Comparison of ENCODE assay signal across 8 mouse cellular contexts in genomic region chr7:65704818-65705242, GRCm38 (mm10). TPM values are rescaled to one million over a fixed set of nuclear protein-coding genes. Genes with fewer than 3 reads are reported as not detected.
A peak's percentile ranks its signal among the peaks of the same experiment; 100 is the strongest.
DNase-seq lines count a peak whose midpoint lies in the region; ATAC-seq and TF ChIP-seq lines count a peak whose summit lies in the region.

No protein-coding gene starts in this region.

- H3K9me3 ChIP-seq in ES-E14 (ENCODE audit: control insufficient read depth, insufficient read depth, low read depth, low read length) = no peaks in the 10 kb centered on the region
- no peaks in the 10 kb centered on the region for H3K9me3 ChIP-seq in forebrain, embryonic 12.5 days
- H3K9me3 ChIP-seq in heart, postnatal 0 days (replicated peaks; ENCODE audit: control insufficient read depth, low read length) = no peaks in the 10 kb centered on the region
- no peaks in the 10 kb centered on the region for H3K9me3 ChIP-seq in liver, embryonic 15.5 days (replicated peaks)
- H3K9me3 ChIP-seq in neural tube, embryonic 12.5 days = no peaks in the 10 kb centered on the region
- no peaks in the 10 kb centered on the region for H3K9me3 ChIP-seq in stomach, postnatal 0 days (ENCODE audit: control insufficient read depth, low read length)

- in situ Hi-C loops in ES-E14 (cut with MboI; ENCODE audit: low sequenced_read_pairs in 2 of 2, unreplicated experiment in 2 of 2) = no loop called here

- no peak for TF ChIP-seq EP300 in heart, postnatal 0 days (IDR thresholded peaks at IDR 0.05; ENCODE audit: low read depth)
- TF ChIP-seq EP300 in stomach, postnatal 0 days (optimal IDR thresholded peaks at IDR 0.05) = no peak

- peaks cover 5 to 6% of the 10 kb centered on the region in 2 experiments; a peak in 1 of 4 replicates for H3K4me1 ChIP-seq in ES-E14 (ENCODE audit: control insufficient read depth in 2 of 2, insufficient read depth in 2 of 2, low read length in 2 of 2, poor library complexity in 1 of 2)
- no peaks in the 10 kb centered on the region for H3K4me1 ChIP-seq in forebrain, embryonic 12.5 days
- H3K4me1 ChIP-seq in heart, postnatal 0 days (ENCODE audit: control insufficient read depth, insufficient read depth) = no peaks in the 10 kb centered on the region
- 0 out of 2 replicates have a peak, but pooled peaks cover 4% of the 10 kb centered on the region for H3K4me1 ChIP-seq in liver, embryonic 15.5 days (replicated peaks)
- no peaks in the 10 kb centered on the region for H3K4me1 ChIP-seq in neural tube, embryonic 12.5 days
- H3K4me1 ChIP-seq in stomach, postnatal 0 days (replicated peaks; ENCODE audit: control insufficient read depth, insufficient read depth) = no peaks in the 10 kb centered on the region

- H3K27me3 ChIP-seq in forebrain, embryonic 12.5 days = no peaks in the 10 kb centered on the region
- no peaks in the 10 kb centered on the region for H3K27me3 ChIP-seq in heart, postnatal 0 days (ENCODE audit: control insufficient read depth, insufficient read depth, low read length)
- no peaks in the 10 kb centered on the region for H3K27me3 ChIP-seq in liver, embryonic 15.5 days
- no peaks in the 10 kb centered on the region for H3K27me3 ChIP-seq in neural tube, embryonic 12.5 days (replicated peaks)
- no peaks in the 10 kb centered on the region for H3K27me3 ChIP-seq in stomach, postnatal 0 days (ENCODE audit: control insufficient read depth, insufficient read depth, low read length)

- peaks cover 8% of the 10 kb centered on the region for H3K36me3 ChIP-seq in ES-E14 (ENCODE audit: control insufficient read depth, insufficient read depth, low read length, poor library complexity, severe bottlenecking)
- H3K36me3 ChIP-seq in forebrain, embryonic 12.5 days (replicated peaks) = peaks cover 31% of the 10 kb centered on the region
- H3K36me3 ChIP-seq in heart, postnatal 0 days (replicated peaks; ENCODE audit: control insufficient read depth, insufficient read depth, low read length) = peaks cover 27% of the 10 kb centered on the region
- H3K36me3 ChIP-seq in liver, embryonic 15.5 days (replicated peaks) = peaks cover 24% of the 10 kb centered on the region
- H3K36me3 ChIP-seq in neural tube, embryonic 12.5 days = peaks cover 27% of the 10 kb centered on the region
- H3K36me3 ChIP-seq in stomach, postnatal 0 days (ENCODE audit: control insufficient read depth, insufficient read depth, low read length) = peaks cover 4% of the 10 kb centered on the region

- peak; percentile 61 for DNase-seq in ES-E14 (ENCODE audit: low read depth, low spot score)
- DNase-seq in heart, postnatal 0 days (ENCODE audit: low spot score) = peak; percentile 61
- peak; percentile 70 to 90 for DNase-seq in kidney, postnatal 36 days
- DNase-seq in stomach, postnatal 0 days (ENCODE audit: low spot score) = peak; percentile 86

- H3K9ac ChIP-seq in ES-E14 (ENCODE audit: insufficient read depth, low read depth, low read length, poor library complexity, severe bottlenecking) = no peak overlapping the region
- no peak overlapping the region for H3K9ac ChIP-seq in forebrain, embryonic 12.5 days
- no peak overlapping the region; the same call in 1 of the 2 replicates for H3K9ac ChIP-seq in heart, postnatal 0 days (replicated peaks; ENCODE audit: low read depth, low read length)
- H3K9ac ChIP-seq in liver, embryonic 15.5 days = peak overlapping the region; percentile 18; the same call in 1 of the 2 replicates
- no peak overlapping the region for H3K9ac ChIP-seq in neural tube, embryonic 12.5 days
- H3K9ac ChIP-seq in stomach, postnatal 0 days (ENCODE audit: low read length) = peak overlapping the region; percentile 28; the same call in 1 of the 2 replicates

- H3K4me3 ChIP-seq in ES-E14 (ENCODE audit: insufficient read depth in 1 of 2, low read depth in 1 of 2, low read length in 2 of 2, poor library complexity in 1 of 2, severe bottlenecking in 1 of 2) = no peak overlapping the region
- no peak overlapping the region for H3K4me3 ChIP-seq in forebrain, embryonic 12.5 days (replicated peaks)
- H3K4me3 ChIP-seq in heart, postnatal 0 days (ENCODE audit: low read depth, low read length) = peak overlapping the region; percentile 44
- peak overlapping the region; percentile 35 for H3K4me3 ChIP-seq in liver, embryonic 15.5 days (replicated peaks)
- no peak overlapping the region for H3K4me3 ChIP-seq in neural tube, embryonic 12.5 days
- H3K4me3 ChIP-seq in stomach, postnatal 0 days (ENCODE audit: low read depth, low read length) = peak overlapping the region; percentile 23

- no peak overlapping the region for H3K27ac ChIP-seq in ES-E14 (ENCODE audit: insufficient read depth, low read depth, low read length, poor library complexity, severe bottlenecking)
- H3K27ac ChIP-seq in forebrain, embryonic 12.5 days = no peak overlapping the region
- no peak overlapping the region for H3K27ac ChIP-seq in heart, postnatal 0 days (ENCODE audit: low read depth)
- H3K27ac ChIP-seq in liver, embryonic 15.5 days (replicated peaks) = no peak overlapping the region
- no peak overlapping the region for H3K27ac ChIP-seq in neural tube, embryonic 12.5 days
- no peak overlapping the region for H3K27ac ChIP-seq in stomach, postnatal 0 days (replicated peaks)

- peak; percentile 95 for TF ChIP-seq CTCF in heart, postnatal 0 days (IDR thresholded peaks at IDR 0.05; ENCODE audit: low read depth)
- TF ChIP-seq CTCF in stomach, postnatal 0 days (IDR thresholded peaks at IDR 0.05; ENCODE audit: low read depth) = peak; percentile 99

- WGBS in forebrain, embryonic 12.5 days = 13% methylated on average over 10 of the region's 10 CpGs
- whole genome bisulfite sequencing in heart, postnatal 0 days = 5% methylated on average over 10 of the region's 10 CpGs
- WGBS in liver, embryonic 15.5 days (ENCODE audit: insufficient replicate concordance) = 5% methylated on average over 10 of the region's 10 CpGs
- 21% methylated on average over 10 of the region's 10 CpGs for WGBS in neural tube, embryonic 12.5 days
- WGBS in stomach, postnatal 0 days = 8% methylated on average over 10 of the region's 10 CpGs

- 0 out of 2 replicates have a peak, but pooled peaks have one; percentile 49 for ATAC-seq in cerebellum, adult (ENCODE audit: insufficient number of reproducible peaks, low FRiP score, low TSS enrichment)
- ATAC-seq in forebrain, embryonic 12.5 days (ENCODE audit: low FRiP score) = peak; percentile 30; the same call in 1 of the 2 replicates
- peak; percentile 66 for ATAC-seq in heart, postnatal 0 days (ENCODE audit: insufficient read depth, low read depth)
- ATAC-seq in liver, embryonic 15.5 days (ENCODE audit: insufficient read depth) = no peak
- no peak for ATAC-seq in neural tube, embryonic 12.5 days (ENCODE audit: low FRiP score, low read depth)
- peak; percentile 77 for ATAC-seq in stomach, postnatal 0 days (ENCODE audit: low FRiP score, low TSS enrichment)

- peak overlapping the region; percentile 38 for H3K4me2 ChIP-seq in forebrain, embryonic 12.5 days
- peak overlapping the region; percentile 66 for H3K4me2 ChIP-seq in heart, postnatal 0 days (ENCODE audit: low read depth, low read length)
- H3K4me2 ChIP-seq in liver, embryonic 15.5 days = peak overlapping the region; percentile 50
- H3K4me2 ChIP-seq in neural tube, embryonic 12.5 days (replicated peaks) = peak overlapping the region; percentile 46
- peak overlapping the region; percentile 44 for H3K4me2 ChIP-seq in stomach, postnatal 0 days (replicated peaks; ENCODE audit: low read depth)

TF ChIP-seq in ES-E14, 5 proteins besides CTCF, POLR2A, EP300 and RAD21:
- TF ChIP-seq MAFK (IDR thresholded peaks at IDR 0.05; ENCODE audit: insufficient read depth, low read depth, low read length) (no peak), ZC3H11A (IDR thresholded peaks at IDR 0.05; ENCODE audit: borderline replicate concordance, low read depth, low read length) (peak; percentile 12; the same call in 1 of the 2 replicates)

RNA-seq across cellular contexts. Expression of gene Tm2d3, which starts 13.9 kb away (rescaled TPM):
- 77.2 and 135 TPM in 2 replicates for total RNA-seq in ES-E14 (2012; rRNA removed)
- 58.8 and 60.9 TPM in 2 replicates for polyA plus RNA-seq in forebrain, embryonic 12.5 days (2016; fragmentation: Nextera tagmentation; extraction: Ambion mirVana)
- 17.7 and 59.3 TPM in 2 replicates for total RNA-seq in heart, postnatal 0 days (2014; rRNA removed; ENCODE audit: low replicate concordance)
- polyA plus RNA-seq in heart, postnatal 0 days (2015; fragmentation: Nextera tagmentation; extraction: Ambion mirVana) = 39.5 and 41.3 TPM in 2 replicates
- 28.9 and 30.8 TPM in 2 replicates for polyA plus RNA-seq in liver, embryonic 15.5 days (2015; fragmentation: Nextera tagmentation; extraction: Ambion mirVana)
- polyA plus RNA-seq in neural tube, embryonic 12.5 days (2016; fragmentation: Nextera tagmentation; extraction: Ambion mirVana) = 66.6 and 67.1 TPM in 2 replicates
- polyA plus RNA-seq in stomach, postnatal 0 days (2015; fragmentation: Nextera tagmentation; extraction: Ambion mirVana) = 68.3 and 73.8 TPM in 2 replicates

Comparison
In these comparisons a context has a peak if more than half of its experiments do, and no peak if none do; other contexts are left out.
1. H3K4me3 ChIP-seq: peak in heart, postnatal 0 days (single experiment), liver, embryonic 15.5 days (single experiment) and stomach, postnatal 0 days (single experiment); none in ES-E14 (0 of 2), forebrain, embryonic 12.5 days (single experiment) and neural tube, embryonic 12.5 days (single experiment).
2. H3K9ac ChIP-seq: peak in liver, embryonic 15.5 days (single experiment) and stomach, postnatal 0 days (single experiment); none in ES-E14 (single experiment), forebrain, embryonic 12.5 days (single experiment), heart, postnatal 0 days (single experiment) and neural tube, embryonic 12.5 days (single experiment).
3. ATAC-seq: peak in cerebellum, adult (single experiment), forebrain, embryonic 12.5 days (single experiment), heart, postnatal 0 days (single experiment) and stomach, postnatal 0 days (single experiment); none in liver, embryonic 15.5 days (single experiment) and neural tube, embryonic 12.5 days (single experiment).
4. Peak in every context shown above with its lines, with median percentiles within 50 percentile points of each other: DNase-seq and H3K4me2 ChIP-seq.